Mouse (Mus musculus): ENCODE data around the gene Nt5c.
"Not testable (repeated sequence)": the region's sequence is repeated elsewhere in the genome, so short reads cannot be mapped to it uniquely, and the experiment has no call there.

The Nt5c gene

DNA sequence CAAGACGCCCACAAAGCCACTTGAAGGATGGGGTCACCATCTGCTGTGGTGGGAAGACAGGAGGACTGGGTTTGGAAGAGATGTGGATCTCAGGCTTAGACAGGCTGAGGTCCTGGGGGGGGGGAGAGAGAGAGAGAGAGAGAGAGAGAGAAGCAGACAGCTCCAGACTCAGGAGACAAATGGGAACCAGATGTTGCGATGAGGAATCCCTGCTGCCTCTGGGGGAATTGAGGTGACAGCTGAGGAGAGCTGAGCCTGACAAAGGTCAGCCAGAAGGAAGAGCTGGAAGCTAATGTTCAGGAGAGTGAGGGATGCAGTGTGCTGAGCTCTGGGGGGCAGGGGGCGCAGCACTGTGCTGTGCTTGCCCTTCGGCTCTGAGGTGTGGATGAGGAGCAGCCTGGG lies 24.4 kb downstream of the Nt5c start:
- DNase-seq (ENCODE audit: low spot score), result no peak

DNA sequence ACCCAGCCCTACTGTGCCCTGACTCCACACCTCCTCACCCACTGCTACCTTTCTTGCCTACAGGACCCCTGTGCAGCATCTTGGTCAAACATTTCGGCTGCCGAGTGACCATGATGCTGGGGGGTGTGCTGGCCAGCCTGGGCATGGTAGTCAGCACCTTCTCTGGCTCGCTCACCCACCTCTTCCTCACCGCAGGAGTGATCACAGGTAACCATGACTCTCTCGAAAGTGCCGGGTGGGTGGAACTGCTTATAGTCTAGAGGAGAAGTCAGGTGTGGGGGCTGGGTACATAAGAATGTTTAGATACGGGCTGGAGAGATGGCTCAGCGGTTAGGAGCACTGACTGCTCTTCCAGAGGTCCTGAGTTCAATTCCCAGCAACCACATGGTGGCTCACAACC lies 26.8 kb downstream of the Nt5c start:
- DNase-seq (ENCODE audit: low spot score), result no peak

DNA sequence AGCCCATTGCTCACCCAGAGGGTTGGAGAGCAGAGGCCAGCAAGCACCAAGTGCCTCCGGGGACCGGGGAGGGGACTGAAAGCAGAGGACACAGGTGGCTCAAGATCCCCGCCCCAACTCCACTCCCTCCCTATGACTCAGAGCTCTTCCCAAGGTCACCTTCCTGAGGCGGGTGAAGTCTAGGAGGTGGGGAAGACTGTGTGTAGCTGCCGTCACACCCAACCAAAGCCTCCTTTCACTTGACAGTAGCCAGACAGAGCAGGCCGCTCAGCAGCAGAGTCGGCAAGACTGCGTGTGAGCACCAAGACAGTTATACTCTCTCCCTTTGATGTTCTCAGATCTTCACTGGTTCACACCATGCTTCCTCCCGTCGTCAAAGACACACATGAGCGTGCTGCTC lies 28.3 kb downstream of the Nt5c start:
- no peak for DNase-seq (ENCODE audit: low spot score)

DNA sequence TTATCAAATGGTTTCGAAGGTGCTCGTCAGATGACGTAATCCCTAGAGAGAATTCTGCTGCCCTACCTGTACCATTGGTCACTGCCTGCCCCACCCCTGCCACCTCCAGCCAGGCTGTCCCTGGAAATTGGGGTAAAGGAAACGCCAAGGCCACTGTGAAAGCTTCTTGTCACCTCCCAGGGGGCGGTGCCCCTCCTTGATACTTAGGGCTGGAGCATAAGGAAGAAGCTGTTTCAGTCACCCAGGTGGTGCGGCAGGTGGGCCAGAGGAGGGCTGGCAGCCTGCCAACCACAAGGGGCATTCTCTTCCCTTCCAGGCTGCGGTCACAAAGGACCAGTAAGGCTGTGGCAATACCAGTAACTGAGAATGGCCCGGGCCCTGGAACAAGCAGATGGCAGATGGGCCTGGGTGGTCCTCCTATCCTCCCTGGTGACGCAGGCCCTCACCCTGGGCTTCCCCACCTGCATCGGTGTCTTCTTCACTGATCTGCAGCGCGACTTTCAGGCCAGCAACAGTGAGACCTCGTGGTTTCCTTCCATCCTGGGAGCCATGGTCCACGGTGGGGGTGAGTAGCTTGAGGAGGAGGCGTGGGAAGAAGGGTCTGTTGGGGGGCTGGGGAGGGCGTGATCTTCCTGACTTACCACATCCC lies 29.3 kb downstream of the Nt5c start, which contains the start of gene Slc16a5:
Gene Slc16a5 (plus strand): TSS at position 232 of the 649 bp plus-strand sequence.
- DNase-seq (ENCODE audit: low spot score), result no peak

DNA sequence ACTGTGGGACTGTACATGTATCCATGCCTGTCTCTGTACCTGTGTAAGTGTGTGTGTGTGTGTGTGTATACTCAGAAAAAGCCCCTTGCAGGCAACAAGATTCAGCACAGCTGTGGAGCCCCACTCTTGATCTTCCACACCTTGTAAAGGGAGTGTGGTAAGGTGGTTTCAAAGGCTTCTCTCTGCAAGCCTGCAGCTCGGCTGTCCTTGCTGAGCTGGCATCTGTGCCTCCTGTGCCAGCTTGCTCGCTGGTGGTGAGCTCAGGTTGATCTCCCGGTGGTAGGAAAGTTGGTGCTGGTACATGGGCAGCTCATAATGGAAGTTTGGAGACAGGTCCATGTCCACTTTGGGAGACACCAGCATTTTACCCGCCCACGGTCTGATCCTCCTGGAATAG lies 29.8 kb downstream of the Nt5c start:
- no peak for DNase-seq (ENCODE audit: low spot score)

DNA sequence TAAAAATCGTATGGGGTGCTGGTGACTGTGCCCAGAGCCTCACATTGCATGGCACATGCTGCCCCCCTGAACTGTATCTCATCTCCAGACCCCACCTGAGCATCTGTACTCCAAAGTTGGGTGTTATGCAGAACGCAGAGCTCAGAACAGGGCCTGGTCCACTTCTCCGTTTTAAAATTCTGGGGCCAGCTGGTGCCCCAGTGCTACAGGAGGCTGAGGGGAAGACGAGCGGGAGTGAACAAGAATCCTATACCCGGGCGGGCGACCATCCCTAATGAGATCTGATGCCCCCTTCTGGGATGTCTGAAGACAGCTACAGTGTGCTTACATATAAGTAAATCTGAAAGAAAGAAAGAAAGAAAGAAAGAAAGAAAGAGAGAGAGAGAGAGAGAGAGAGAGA lies 30.7 kb downstream of the Nt5c start:
- DNase-seq (ENCODE audit: low spot score), result no peak

DNA sequence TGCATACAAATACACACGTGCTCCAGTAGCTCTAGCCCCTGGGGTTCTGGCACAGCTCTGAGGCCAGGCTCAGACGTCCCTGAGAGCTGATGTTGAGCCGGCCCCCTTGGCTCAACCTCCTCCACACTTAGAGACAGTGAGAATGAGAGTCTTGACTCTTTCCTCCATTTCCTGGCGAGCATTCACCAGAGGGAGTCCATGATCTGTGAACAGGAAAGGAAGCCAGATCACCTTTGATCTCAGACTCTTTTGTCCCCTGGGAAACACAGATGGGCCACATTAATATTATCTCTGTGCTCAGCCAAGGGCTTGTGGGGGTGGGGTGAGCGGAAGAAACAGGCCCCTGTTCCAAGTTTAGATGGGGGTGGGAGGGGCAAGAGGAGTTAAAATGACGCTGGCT lies 34.3 kb downstream of the Nt5c start:
- no peak for DNase-seq (ENCODE audit: low spot score)

DNA sequence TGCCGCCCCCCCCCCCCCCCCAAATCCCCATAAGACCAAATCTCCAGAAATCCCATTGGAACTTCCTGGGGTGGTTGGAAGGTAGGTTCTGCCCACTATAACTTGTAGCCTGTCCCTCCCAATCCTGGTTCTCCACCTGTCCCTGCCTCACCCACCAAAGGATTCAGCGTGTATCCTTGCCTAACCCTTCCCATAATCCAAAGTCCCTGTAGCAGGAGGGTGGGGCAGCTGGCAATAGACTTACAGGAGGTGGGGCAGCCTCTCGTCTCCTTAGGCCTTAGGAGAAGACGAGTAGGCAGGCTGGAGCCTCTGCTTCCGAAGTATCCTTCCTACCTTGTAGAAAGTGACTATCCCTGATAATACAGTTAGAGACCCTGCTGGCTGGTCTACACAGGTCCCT lies 35.5 kb downstream of the Nt5c start:
- no peak for DNase-seq (ENCODE audit: low spot score)

DNA sequence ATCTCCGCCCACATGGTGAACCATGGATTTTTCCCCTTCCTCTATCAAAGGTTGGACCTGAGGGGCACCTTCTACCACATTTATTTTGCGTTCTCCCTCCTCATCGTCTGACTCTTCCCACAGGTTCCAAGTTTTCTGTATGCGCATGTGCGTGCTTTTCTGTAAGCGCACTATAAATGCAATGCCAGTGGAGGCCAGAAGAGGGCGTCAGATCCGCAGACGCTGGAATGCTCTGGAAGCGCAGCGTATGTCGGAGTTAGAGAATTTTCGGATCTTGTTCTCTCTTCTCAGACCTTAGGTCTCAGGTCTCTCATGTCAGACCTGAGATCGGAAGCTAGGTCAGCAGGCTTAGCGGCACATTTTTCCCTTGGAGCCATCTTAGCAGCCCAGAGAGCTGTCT lies 36.0 kb downstream of the Nt5c start:
- no peak for DNase-seq (ENCODE audit: low spot score)

DNA sequence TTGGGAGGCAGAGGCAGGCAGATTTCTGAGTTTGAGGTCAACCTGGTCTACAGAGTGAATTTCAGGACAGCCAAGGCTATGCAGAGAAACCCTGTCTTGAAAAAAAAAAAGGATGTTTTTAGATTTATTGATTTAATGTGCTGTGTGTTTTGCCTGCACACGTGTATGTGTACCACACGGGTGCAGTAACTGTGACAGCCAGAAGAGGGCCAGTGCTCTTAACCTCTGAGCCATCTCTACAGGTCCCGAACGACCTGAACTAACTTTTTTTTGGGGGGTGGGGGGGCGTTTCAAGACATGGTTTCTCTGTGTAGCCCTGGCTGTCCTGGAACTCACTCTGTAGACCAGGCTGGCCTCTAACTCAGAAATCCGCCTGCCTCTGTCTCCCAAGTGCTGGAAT lies 36.8 kb downstream of the Nt5c start:
- not testable (repeated sequence) for DNase-seq (ENCODE audit: low spot score)

DNA sequence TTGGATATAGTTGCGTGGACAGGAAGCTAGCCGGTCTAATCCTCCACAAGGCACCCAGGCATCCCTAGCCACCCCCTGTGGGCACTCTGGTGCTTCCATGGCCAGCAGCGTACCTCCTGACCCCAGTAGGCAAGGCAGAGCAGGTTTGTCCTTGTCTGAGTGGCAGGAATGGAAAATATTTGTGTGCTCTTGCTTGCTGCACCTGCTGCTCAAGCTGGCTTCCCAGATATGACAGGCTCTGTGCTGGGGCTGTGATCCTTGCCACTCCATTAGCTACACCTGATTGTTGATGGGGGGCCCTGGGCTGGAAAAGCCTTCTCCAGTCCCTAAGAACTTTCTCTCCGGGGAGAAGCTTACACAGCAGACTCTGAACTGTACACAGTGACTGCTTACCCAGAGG lies 38.4 kb downstream of the Nt5c start:
- no peak for DNase-seq (ENCODE audit: low spot score)

DNA sequence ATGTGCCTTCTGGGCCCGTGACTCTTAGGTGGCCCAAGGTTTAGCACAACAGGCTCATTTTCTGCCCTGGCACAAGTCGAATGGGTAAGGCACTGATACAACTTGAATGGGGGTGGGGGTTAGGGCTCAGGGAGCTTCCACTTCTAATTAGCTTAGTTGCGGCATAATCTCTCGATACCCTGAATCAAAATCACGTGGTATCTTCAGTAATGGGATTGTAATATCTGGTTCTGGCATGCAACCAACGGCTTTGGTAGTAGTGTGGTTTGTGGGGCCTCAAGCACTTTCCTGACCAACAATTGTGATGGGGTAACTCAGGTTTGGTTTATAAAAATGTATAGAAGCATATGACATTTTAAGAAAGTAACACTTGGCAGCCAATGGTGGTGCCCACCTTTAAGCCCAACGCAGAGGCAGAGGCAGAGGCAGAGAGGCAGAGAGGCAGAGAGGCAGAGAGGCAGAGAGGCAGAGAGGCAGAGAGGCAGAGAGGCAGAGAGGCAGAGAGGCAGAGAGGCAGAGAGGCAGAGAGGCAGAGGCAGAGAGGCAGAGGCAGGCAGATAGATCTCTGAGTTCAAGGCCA lies 39.3 kb downstream of the Nt5c start:
- DNase-seq (ENCODE audit: low spot score), result no peak

DNA sequence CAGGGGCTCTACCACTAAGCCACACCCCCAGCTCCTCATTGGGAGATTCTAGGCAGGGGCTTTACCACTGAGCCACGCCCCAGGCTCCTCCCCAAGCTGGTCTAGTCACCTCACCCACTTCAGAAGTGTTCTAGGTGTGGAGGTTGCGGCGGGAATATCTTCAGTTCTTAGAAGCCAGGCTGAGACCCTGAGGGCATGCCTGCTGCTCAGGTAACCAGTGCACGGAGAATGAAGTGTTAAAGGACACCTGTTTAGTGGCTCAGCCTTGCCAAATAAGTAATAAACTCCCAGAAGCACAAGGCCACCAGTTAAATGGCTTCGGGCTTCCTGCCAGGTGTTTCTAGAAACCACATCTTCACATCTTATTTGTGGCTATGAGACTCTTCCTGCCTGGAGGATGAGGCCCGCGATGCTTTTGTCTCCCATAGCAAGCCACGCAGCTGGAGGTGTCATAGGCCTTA lies 39.9 kb downstream of the Nt5c start:
- no peak for DNase-seq (ENCODE audit: low spot score)

DNA sequence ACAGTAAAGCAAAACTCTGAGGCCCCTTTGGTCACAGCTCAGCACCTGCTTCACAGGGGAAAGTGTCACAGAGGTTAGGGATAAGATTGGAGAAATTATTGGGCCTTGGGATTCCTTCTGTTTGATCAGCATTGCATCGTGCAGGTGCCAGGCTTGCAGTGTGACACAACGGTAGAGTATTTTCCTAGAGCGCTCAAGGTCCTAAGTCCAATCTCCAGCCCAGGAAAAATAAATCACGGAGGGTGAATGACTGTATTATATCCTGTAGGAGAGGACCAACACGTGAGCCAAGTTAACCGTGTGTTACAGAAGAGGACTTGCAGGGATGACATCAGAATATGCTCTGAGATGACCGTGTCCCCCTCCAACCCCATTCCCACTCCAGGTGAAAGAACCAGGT lies 41.5 kb downstream of the Nt5c start:
- DNase-seq (ENCODE audit: low spot score), result no peak

DNA sequence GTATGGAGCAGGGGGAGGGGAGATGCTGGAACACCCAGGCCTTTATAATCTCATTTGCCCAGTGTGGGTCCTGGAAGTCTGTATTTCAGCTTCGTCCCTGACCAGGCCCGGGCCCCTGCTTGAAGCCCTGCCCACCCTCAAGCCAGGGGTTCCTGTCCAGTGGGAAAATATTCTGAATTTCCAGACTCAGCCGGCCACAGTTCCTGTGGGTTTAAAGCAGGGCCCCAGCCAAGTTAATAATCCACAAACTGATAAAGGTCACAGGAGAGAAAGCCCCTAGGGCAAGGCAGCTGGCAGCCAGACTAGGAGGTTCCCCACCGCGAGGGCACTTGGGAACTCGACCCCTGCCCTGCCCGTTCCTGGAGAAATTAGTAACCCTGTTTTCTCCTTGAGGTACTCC lies 42.7 kb downstream of the Nt5c start:
- DNase-seq (ENCODE audit: low spot score), result no peak

DNA sequence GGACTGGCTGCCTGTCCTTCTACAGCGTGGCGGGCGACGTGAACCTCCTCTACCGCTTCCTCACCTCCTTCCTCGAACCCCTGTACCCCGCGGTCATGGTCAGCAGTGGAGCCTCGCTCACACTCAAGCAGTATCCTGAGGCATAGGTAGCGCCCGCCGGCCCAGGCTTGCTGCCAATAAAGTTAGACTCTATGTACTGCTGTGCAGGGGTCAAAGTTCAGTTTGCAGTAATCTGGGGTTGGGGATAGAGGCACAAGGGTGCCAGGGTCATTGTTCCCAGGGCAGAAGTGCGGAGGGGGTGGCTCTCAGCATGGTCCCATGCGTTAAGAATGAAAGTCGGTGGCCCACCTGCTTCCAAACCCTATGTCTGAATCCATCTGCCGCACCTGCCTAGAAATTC lies 43.6 kb downstream of the Nt5c start:
- no peak for DNase-seq (ENCODE audit: low spot score)

DNA sequence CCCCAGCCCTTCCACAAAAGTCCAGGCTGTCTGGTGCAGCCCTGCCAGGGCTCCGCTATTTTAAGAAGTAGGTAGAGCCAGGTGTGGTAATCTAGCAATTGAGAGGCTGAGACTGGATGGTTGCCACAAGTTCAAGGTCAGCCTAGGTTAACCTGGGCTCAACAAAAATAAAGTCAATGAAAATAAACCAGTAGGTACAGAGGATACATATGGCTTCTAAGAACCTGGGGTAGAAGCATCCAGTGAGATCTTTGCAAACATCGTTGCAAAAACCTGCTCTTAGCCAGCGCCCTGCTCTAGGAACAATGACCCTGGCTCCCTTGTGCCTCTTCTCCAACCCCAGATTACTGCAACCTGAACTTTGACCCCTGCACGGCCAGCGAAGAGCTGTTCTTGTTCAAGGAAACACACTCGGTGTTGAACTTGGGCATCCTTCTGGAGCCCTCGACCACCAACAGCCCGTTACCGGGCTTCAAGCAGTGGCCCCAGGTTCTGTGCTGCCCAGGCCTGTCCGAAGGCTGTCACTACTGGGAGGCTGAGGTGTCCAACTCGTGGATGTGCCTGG lies 44.3 kb downstream of the Nt5c start:
- no peak for DNase-seq (ENCODE audit: low spot score)

DNA sequence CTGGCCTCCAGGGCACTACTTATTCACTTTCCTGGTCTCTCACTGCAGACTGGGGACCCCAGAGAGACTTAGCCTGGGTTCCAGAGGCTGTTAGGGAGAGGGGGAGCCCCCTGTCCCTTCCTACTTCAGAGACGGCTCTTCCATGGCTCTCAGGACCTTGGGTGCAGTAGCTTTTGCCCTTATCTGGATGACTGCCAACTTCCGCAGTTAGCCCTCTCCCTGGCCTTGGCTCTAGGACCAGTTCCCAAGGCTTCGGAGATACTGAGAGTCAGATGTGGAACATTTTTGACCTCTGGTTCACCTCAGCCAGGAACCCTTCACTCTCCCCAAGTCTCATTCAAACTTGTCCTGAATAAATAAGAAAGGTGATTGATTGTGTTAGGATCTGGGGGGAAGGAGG lies 44.8 kb downstream of the Nt5c start:
- DNase-seq (ENCODE audit: low spot score), result peak; percentile 74

DNA sequence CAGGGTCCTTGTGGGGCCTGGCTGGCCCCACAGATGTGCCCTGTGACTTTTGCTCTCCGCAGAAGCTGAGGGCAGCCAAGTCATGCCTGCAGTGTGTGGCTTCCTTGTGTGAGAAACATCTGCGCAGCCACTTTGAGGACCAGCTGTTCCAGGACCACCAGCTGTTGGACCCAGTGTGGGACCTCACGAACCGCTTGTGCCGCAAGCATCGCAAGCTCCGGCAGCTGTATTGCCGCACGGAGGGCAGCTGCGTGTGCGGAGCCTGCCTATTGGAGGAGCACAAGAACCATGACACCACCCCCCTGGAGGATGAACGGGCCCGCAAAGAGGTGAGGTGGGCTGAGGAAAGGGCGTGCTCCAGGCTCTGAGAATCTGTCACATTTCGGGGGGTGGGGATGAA lies 50.2 kb downstream of the Nt5c start:
- no peak for DNase-seq (ENCODE audit: low spot score)

Measured in ovary, adult 18-20 months (tissue).